In the genomic region with DNA sequence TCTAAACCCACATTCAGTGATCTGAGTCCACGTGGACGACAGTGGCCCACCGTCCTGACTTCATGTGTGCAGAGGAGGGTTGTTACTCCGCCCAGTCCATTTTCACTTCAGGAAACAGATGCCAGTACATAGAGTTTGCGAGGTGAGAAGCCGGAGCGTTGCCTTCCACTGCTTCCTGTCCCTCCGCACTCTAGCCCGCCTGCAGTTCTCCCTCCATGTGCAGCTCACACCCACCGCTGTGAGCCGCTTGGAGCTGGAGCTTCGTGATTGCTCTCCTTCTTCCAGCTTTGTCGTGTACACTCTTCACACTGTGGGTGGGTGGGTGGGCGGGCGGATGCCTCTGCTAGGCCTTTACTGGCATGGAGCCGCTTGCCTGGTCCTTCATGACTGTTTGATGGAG, we compare ENCODE assay signal across 9 mouse cellular contexts. TPM values are rescaled to one million over a fixed set of nuclear protein-coding genes. Genes with fewer than 3 reads are reported as not detected.
A peak's percentile ranks its signal among the peaks of the same experiment; 100 is the strongest.
DNase-seq lines count a peak whose midpoint lies in the region; ATAC-seq lines count a peak whose summit lies in the region.
"Had no signal": no experiment of that assay in that cellular context is flagged by ENCODE, and none has a peak within 500 bp of the region (broad histone marks: within the 10 kb centered on the region; RNA-seq: fewer than 3 reads in every experiment).

No protein-coding gene starts in this region.

- no peaks in the 10 kb centered on the region for H3K27me3 ChIP-seq in heart, embryonic 10.5 days (ENCODE audit: insufficient read depth, poor library complexity, severe bottlenecking)
- H3K27me3 ChIP-seq in neural tube, embryonic 11.5 days (ENCODE audit: control insufficient read depth, insufficient read depth, low read length), result no peaks in the 10 kb centered on the region
- H3K27me3 ChIP-seq in limb, embryonic 12.5 days, result no peaks in the 10 kb centered on the region
- no peaks in the 10 kb centered on the region for H3K27me3 ChIP-seq in splenic B cell, adult 2 months (ENCODE audit: control insufficient read depth, insufficient read depth, low read length, poor library complexity, severe bottlenecking)
- H3K27me3 ChIP-seq: CH12.LX had no signal

- no peaks in the 10 kb centered on the region for H3K9me3 ChIP-seq in heart, embryonic 10.5 days
- no peaks in the 10 kb centered on the region for H3K9me3 ChIP-seq in neural tube, embryonic 11.5 days (ENCODE audit: control insufficient read depth, low read length)
- no peaks in the 10 kb centered on the region for H3K9me3 ChIP-seq in limb, embryonic 12.5 days

- WGBS in heart, embryonic 10.5 days, result 62% methylated on average over 16 of the region's 16 CpGs
- 47% methylated on average over 16 of the region's 16 CpGs for WGBS in neural tube, embryonic 11.5 days
- 24% methylated on average over 16 of the region's 16 CpGs for WGBS in limb, embryonic 12.5 days

- no peak overlapping the region for H3K4me2 ChIP-seq in neural tube, embryonic 11.5 days (ENCODE audit: low read depth)
- peak overlapping the region; percentile 43 for H3K4me2 ChIP-seq in limb, embryonic 12.5 days

- H3K4me1 ChIP-seq in heart, embryonic 10.5 days, result peaks cover 44% of the 10 kb centered on the region
- H3K4me1 ChIP-seq in neural tube, embryonic 11.5 days (ENCODE audit: control insufficient read depth, insufficient read depth, low read length), result peaks cover 11% of the 10 kb centered on the region
- peaks cover 38% of the 10 kb centered on the region for H3K4me1 ChIP-seq in limb, embryonic 12.5 days (replicated peaks)

- no peak overlapping the region for H3K9ac ChIP-seq in neural tube, embryonic 11.5 days (ENCODE audit: low read length)
- no peak overlapping the region; the same call in 1 of the 2 replicates for H3K9ac ChIP-seq in limb, embryonic 12.5 days (replicated peaks)

- no peak for ATAC-seq in neural tube, embryonic 11.5 days (ENCODE audit: insufficient read depth, low FRiP score, low TSS enrichment)
- ATAC-seq in limb, embryonic 12.5 days (ENCODE audit: insufficient number of reproducible peaks, insufficient read depth, low FRiP score, low TSS enrichment, low read depth), result no peak

- no peak overlapping the region for H3K4me3 ChIP-seq in heart, embryonic 10.5 days
- no peak overlapping the region for H3K4me3 ChIP-seq in neural tube, embryonic 11.5 days (ENCODE audit: low read depth, low read length)
- H3K4me3 ChIP-seq in limb, embryonic 12.5 days (replicated peaks), result no peak overlapping the region

- H3K27ac ChIP-seq in heart, embryonic 10.5 days, result peak overlapping the region; percentile 72
- H3K27ac ChIP-seq in neural tube, embryonic 11.5 days (ENCODE audit: low read depth, low read length), result no peak overlapping the region
- H3K27ac ChIP-seq in limb, embryonic 12.5 days, result peak overlapping the region; percentile 59; the same call in 1 of the 2 replicates

- no peaks in the 10 kb centered on the region for H3K36me3 ChIP-seq in heart, embryonic 10.5 days
- no peaks in the 10 kb centered on the region for H3K36me3 ChIP-seq in neural tube, embryonic 11.5 days (ENCODE audit: control insufficient read depth, insufficient read depth, low read length)
- no peaks in the 10 kb centered on the region for H3K36me3 ChIP-seq in limb, embryonic 12.5 days
- no peaks in the 10 kb centered on the region for H3K36me3 ChIP-seq in splenic B cell, adult 2 months (ENCODE audit: control insufficient read depth, insufficient read depth, low read length, poor library complexity, severe bottlenecking)

- no peak for DNase-seq in heart, embryonic 10.5 days (ENCODE audit: low spot score)
- DNase-seq in heart, adult 8-10 months (ENCODE audit: low spot score), result no peak
- DNase-seq in neural tube, embryonic 11.5 days (ENCODE audit: low spot score), result peak; percentile 15
- DNase-seq in neural tube, embryonic 10.5 days (ENCODE audit: extremely low spot score, low spot score), result no peak
- DNase-seq in splenic B cell, adult 2 months (ENCODE audit: low read depth, low spot score), result peak; percentile 15
- no peak for DNase-seq in cerebellum, adult 9-10 months
- no peak for DNase-seq in cerebellum, adult 8-10 months

RNA-seq across cellular contexts. Expression of a gene that starts 53.8 kb away (rescaled TPM):
- 12.2 and 14.0 TPM in 2 replicates for polyA plus RNA-seq in heart, embryonic 10.5 days (2016; fragmentation: Nextera tagmentation; extraction: Ambion mirVana)
- 10 to 100 TPM; 19.1 to 25.3 (median 21.9) TPM for total RNA-seq in heart, adult 8-10 months (2022)
- polyA plus RNA-seq in neural tube, embryonic 11.5 days (2014; fragmentation: Nextera tagmentation; extraction: Ambion mirVana), result 27.9 and 28.4 TPM in 2 replicates
- polyA plus RNA-seq in limb, embryonic 12.5 days (2016; fragmentation: Nextera tagmentation; extraction: Ambion mirVana), result 14.3 and 15.9 TPM in 2 replicates

Comparison
In these comparisons a context has a peak if more than half of its experiments do, and no peak if none do; other contexts are left out.
1. DNase-seq: peak in neural tube, embryonic 11.5 days (single experiment) and splenic B cell, adult 2 months (single experiment); none in heart, embryonic 10.5 days (single experiment), heart, adult 8-10 months (single experiment), neural tube, embryonic 10.5 days (single experiment), cerebellum, adult 9-10 months (single experiment) and cerebellum, adult 8-10 months (single experiment).